Comparison of ENCODE assay signal across 41 mouse cellular contexts in the genomic region with DNA sequence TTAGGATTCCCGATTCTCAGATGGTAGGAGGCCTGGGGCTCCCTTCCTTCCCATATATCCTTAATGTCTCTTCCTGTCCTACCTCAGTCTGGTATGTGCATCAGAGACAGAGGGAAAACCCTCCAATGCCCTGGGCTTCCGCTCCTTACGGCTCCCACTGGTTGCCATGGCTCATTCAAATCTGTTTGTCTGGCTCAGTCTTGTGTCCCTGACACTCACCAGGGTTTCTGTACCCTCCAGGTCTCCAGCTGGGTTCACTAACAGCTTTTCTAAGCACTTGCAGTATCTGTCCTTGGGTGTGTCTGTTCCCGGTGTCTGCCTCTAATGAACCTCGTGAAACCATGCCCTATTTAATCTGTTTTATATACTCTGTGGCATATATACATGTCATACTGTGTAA. TPM values are rescaled to one million over a fixed set of nuclear protein-coding genes. Genes with fewer than 3 reads are reported as not detected.
"Had no signal": no experiment of that assay in that cellular context is flagged by ENCODE, and none has a peak within 500 bp of the region (broad histone marks: within the 10 kb centered on the region; RNA-seq: fewer than 3 reads in every experiment).

No protein-coding gene starts in this region.

- H3K36me3 ChIP-seq: heart, embryonic 10.5 days; heart, embryonic 12.5 days; hindbrain, embryonic 10.5 days; hindbrain, embryonic 12.5 days; kidney, embryonic 15.5 days; limb, embryonic 10.5 days; limb, embryonic 12.5 days; liver, embryonic 13.5 days; liver, embryonic 15.5 days had no signal

- H3K9me3 ChIP-seq: heart, embryonic 10.5 days; kidney, embryonic 15.5 days; limb, embryonic 10.5 days; liver, embryonic 13.5 days; liver, embryonic 15.5 days had no signal

- H3K27ac ChIP-seq: gastrocnemius, adult 2 months; heart, embryonic 10.5 days; hindbrain, embryonic 10.5 days; hindbrain, embryonic 12.5 days; hindbrain, embryonic 14.5 days; kidney, embryonic 15.5 days; kidney, postnatal 0 days; left cerebral cortex, adult 2 months; limb, embryonic 10.5 days; limb, embryonic 12.5 days; liver, embryonic 13.5 days; liver, embryonic 15.5 days had no signal

- H3K9ac ChIP-seq: heart, embryonic 12.5 days; hindbrain, embryonic 12.5 days; hindbrain, embryonic 14.5 days; kidney, embryonic 15.5 days; limb, embryonic 12.5 days; liver, embryonic 13.5 days; liver, embryonic 15.5 days had no signal

- H3K4me2 ChIP-seq: heart, embryonic 12.5 days; hindbrain, embryonic 12.5 days; hindbrain, embryonic 14.5 days; kidney, embryonic 15.5 days; limb, embryonic 12.5 days; liver, embryonic 11.5 days; liver, embryonic 13.5 days; liver, embryonic 15.5 days had no signal

- H3K4me1 ChIP-seq: hindbrain, embryonic 10.5 days; hindbrain, embryonic 12.5 days; kidney, embryonic 15.5 days; limb, embryonic 10.5 days; limb, embryonic 12.5 days; liver, embryonic 13.5 days; liver, embryonic 15.5 days had no signal

- H3K27me3 ChIP-seq: heart, embryonic 12.5 days; hindbrain, embryonic 12.5 days; kidney, embryonic 15.5 days; limb, embryonic 12.5 days; liver, embryonic 13.5 days; liver, embryonic 15.5 days had no signal

- ATAC-seq: hindbrain, embryonic 16.5 days; inflammation-experienced regulatory T-cells, adult 6 months; intestine, embryonic 16.5 days had no signal

- H3K4me3 ChIP-seq: gastrocnemius, adult 2 months; heart, embryonic 10.5 days; heart, embryonic 12.5 days; hindbrain, embryonic 10.5 days; hindbrain, embryonic 12.5 days; kidney, embryonic 15.5 days; left cerebral cortex, adult 2 months; limb, embryonic 10.5 days; limb, embryonic 12.5 days; liver, embryonic 13.5 days; liver, embryonic 15.5 days had no signal

- DNase-seq: gastrocnemius, adult 2 months; gastrocnemius, postnatal 10 days; gastrocnemius, postnatal 25 days; heart, adult 18-20 months; heart, postnatal 10 days; heart, postnatal 4 days; kidney, adult 11 months; kidney, adult 2 months; kidney, adult 9 months; kidney, postnatal 14 days; kidney, postnatal 36 days; layer of hippocampus, adult 9-11 months; layer of hippocampus, postnatal 36 days; liver; liver, embryonic 13.5 days had no signal

RNA-seq across cellular contexts. Expression of gene 1700029H14Rik, which starts 20.7 kb away (rescaled TPM):
- total RNA-seq: gastrocnemius, adult 2 months; gastrocnemius, postnatal 10 days; gastrocnemius, postnatal 25 days; granulocyte monocyte progenitor cell, adult 5-6 weeks; heart, adult 18-20 months; heart, adult 8-10 months; heart, postnatal 10 days; heart, postnatal 25 days; heart, postnatal 4 days; layer of hippocampus, adult 18-20 months; layer of hippocampus, adult 8-10 months; layer of hippocampus, postnatal 36 days; left cerebral cortex, postnatal 14 days; left cerebral cortex, postnatal 36 days had no signal
- polyA plus RNA-seq: heart, embryonic 10.5 days; heart, embryonic 12.5 days; heart, embryonic 14.5 days; heart, embryonic 16.5 days; hindbrain, embryonic 10.5 days; hindbrain, embryonic 12.5 days; hindbrain, embryonic 14.5 days; hindbrain, embryonic 16.5 days; inflammation-experienced regulatory T-cells, adult 6 months; intestine, embryonic 16.5 days; kidney, adult 2 months; kidney, embryonic 15.5 days; kidney, postnatal 0 days; large intestine, adult 2 months; limb, embryonic 10.5 days; limb, embryonic 12.5 days; limb, embryonic 14.5 days; liver, embryonic 11.5 days; liver, embryonic 13.5 days; liver, embryonic 15.5 days had no signal

RNA-seq across cellular contexts. Expression of gene Gas6, which starts 47.2 kb away (rescaled TPM):
- polyA plus RNA-seq: inflammation-experienced regulatory T-cells, adult 6 months had no signal
